Mouse (Mus musculus): ENCODE results near the gene Ak1. TPM values are rescaled to one million over a fixed set of nuclear protein-coding genes. Genes with fewer than 3 reads are reported as not detected.
A peak's percentile ranks its signal among the peaks of the same experiment; 100 is the strongest.

The Ak1 gene
- total RNA-seq (2014; rRNA removed) = 99.6 and 107 TPM in 2 replicates
- 114 and 133 TPM in 2 replicates for polyA plus RNA-seq (2015; fragmentation: Nextera tagmentation; extraction: Ambion mirVana)

GRCm38 (mm10) chr2:32621517-32621859, at the start of gene Ak1:
Gene Ak1 (plus strand): TSS chr2:32621758.
- WGBS = 42% methylated on average over 7 of the region's 7 CpGs
- peaks cover 8% of the 10 kb centered on the region for H3K4me1 ChIP-seq (ENCODE audit: insufficient read depth, low read length)
- no peaks in the 10 kb centered on the region for H3K27me3 ChIP-seq (ENCODE audit: insufficient read depth, low read length)
- TF ChIP-seq CTCF (IDR thresholded peaks at IDR 0.05) = no peak
- no peaks in the 10 kb centered on the region for H3K9me3 ChIP-seq (ENCODE audit: low read length)
- H3K36me3 ChIP-seq (ENCODE audit: insufficient read depth, low read length) = no peaks in the 10 kb centered on the region
- ATAC-seq (ENCODE audit: low FRiP score) = no peak
- H3K9ac ChIP-seq (replicated peaks; ENCODE audit: low read length, poor library complexity, severe bottlenecking) = no peak within 1 kb of the TSS
- H3K4me2 ChIP-seq (ENCODE audit: low read depth, low read length, poor library complexity, severe bottlenecking) = no peak within 1 kb of the TSS
- no peak within 1 kb of the TSS for H3K4me3 ChIP-seq (ENCODE audit: low read depth, low read length)
- peak within 1 kb of the TSS; percentile 43; the same call in 1 of the 2 replicates for H3K27ac ChIP-seq (ENCODE audit: low read depth, low read length)
- DNase-seq (ENCODE audit: low spot score) = no peak

GRCm38 (mm10) chr2:32572196-32572595, 49.4 kb upstream of the Ak1 start:
- ATAC-seq (ENCODE audit: low FRiP score) = no peak

GRCm38 (mm10) chr2:32574497-32574896, 47.1 kb upstream of the Ak1 start, which contains the start of gene Pip5kl1:
Gene Pip5kl1 (plus strand): TSS chr2:32574797.
- peak within 1 kb of the TSS; percentile 58 for H3K9ac ChIP-seq (replicated peaks; ENCODE audit: low read length, poor library complexity, severe bottlenecking)
- H3K4me2 ChIP-seq (ENCODE audit: low read depth, low read length, poor library complexity, severe bottlenecking) = peak within 1 kb of the TSS; percentile 85
- 0 out of 2 replicates have a peak, but pooled peaks cover 3% of the 10 kb centered on the region for H3K27me3 ChIP-seq (ENCODE audit: insufficient read depth, low read length)
- TF ChIP-seq CTCF (IDR thresholded peaks at IDR 0.05) = no peak
- ATAC-seq (ENCODE audit: low FRiP score) (no peak), DNase-seq (ENCODE audit: low spot score) (no peak)
- WGBS = 81% methylated on average over 6 of the region's 6 CpGs
- peak within 1 kb of the TSS; percentile 49 for H3K4me3 ChIP-seq (ENCODE audit: low read depth, low read length)
- H3K4me1 ChIP-seq (ENCODE audit: insufficient read depth, low read length) = peaks cover 8% of the 10 kb centered on the region; the same call in 1 of the 2 replicates
- H3K36me3 ChIP-seq (ENCODE audit: insufficient read depth, low read length) = 0 out of 2 replicates have a peak, but pooled peaks cover 3% of the 10 kb centered on the region
- H3K9me3 ChIP-seq (ENCODE audit: low read length) = no peaks in the 10 kb centered on the region
- H3K27ac ChIP-seq (ENCODE audit: low read depth, low read length) = peak within 1 kb of the TSS; percentile 77

More at GRCm38 (mm10) chr2:32572196-32572595, 49.4 kb upstream of the Ak1 start:
- H3K4me1 ChIP-seq (ENCODE audit: insufficient read depth, low read length) = peaks cover 8% of the 10 kb centered on the region; the same call in 1 of the 2 replicates
- H3K4me2 ChIP-seq (ENCODE audit: low read depth, low read length, poor library complexity, severe bottlenecking) = no peak overlapping the region
- H3K4me3 ChIP-seq (ENCODE audit: low read depth, low read length) = no peak overlapping the region
- WGBS = 92% methylated on average over 11 of the region's 11 CpGs
- peaks cover 13% of the 10 kb centered on the region for H3K36me3 ChIP-seq (ENCODE audit: insufficient read depth, low read length)
- H3K9me3 ChIP-seq (ENCODE audit: low read length) = no peaks in the 10 kb centered on the region
- 0 out of 2 replicates have a peak, but pooled peaks cover 3% of the 10 kb centered on the region for H3K27me3 ChIP-seq (ENCODE audit: insufficient read depth, low read length)
- H3K9ac ChIP-seq (replicated peaks; ENCODE audit: low read length, poor library complexity, severe bottlenecking) = peak overlapping the region; percentile 89; the same call in 1 of the 2 replicates
- no peak for DNase-seq (ENCODE audit: low spot score)
- TF ChIP-seq CTCF (IDR thresholded peaks at IDR 0.05) = no peak
- H3K27ac ChIP-seq (ENCODE audit: low read depth, low read length) = no peak overlapping the region

- peak overlapping the region; percentile 49 for H3K4me3 ChIP-seq (ENCODE audit: low read depth, low read length)
- H3K27ac ChIP-seq (ENCODE audit: low read depth, low read length) = peak overlapping the region; percentile 77
- H3K36me3 ChIP-seq (ENCODE audit: insufficient read depth, low read length) = 0 out of 2 replicates have a peak, but pooled peaks cover 3% of the 10 kb centered on the region
- peak; percentile 76 for DNase-seq (ENCODE audit: low spot score)
- 0 out of 2 replicates have a peak, but pooled peaks cover 3% of the 10 kb centered on the region for H3K27me3 ChIP-seq (ENCODE audit: insufficient read depth, low read length)
- H3K9ac ChIP-seq (replicated peaks; ENCODE audit: low read length, poor library complexity, severe bottlenecking) = peak overlapping the region; percentile 58
- WGBS = under 1% methylated on average over 26 of the region's 26 CpGs
- H3K4me2 ChIP-seq (ENCODE audit: low read depth, low read length, poor library complexity, severe bottlenecking) = peak overlapping the region; percentile 85
- TF ChIP-seq CTCF (IDR thresholded peaks at IDR 0.05) = peak; percentile 85
- H3K9me3 ChIP-seq (ENCODE audit: low read length) = no peaks in the 10 kb centered on the region
- ATAC-seq (ENCODE audit: low FRiP score) = peak; percentile 43
- peaks cover 8% of the 10 kb centered on the region; the same call in 1 of the 2 replicates for H3K4me1 ChIP-seq (ENCODE audit: insufficient read depth, low read length)
Measured at GRCm38 (mm10) chr2:32574901-32575585, 46.5 kb upstream of the Ak1 start.

- 7% methylated on average over 28 of the region's 28 CpGs for WGBS
- H3K27ac ChIP-seq (ENCODE audit: low read depth, low read length) = peak within 1 kb of the TSS; percentile 77
Measured at GRCm38 (mm10) chr2:32575586-32576160, 45.9 kb upstream of the Ak1 start, which contains the start of gene 9430097D07Rik. Gene 9430097D07Rik (minus strand): TSS chr2:32575684.

More at GRCm38 (mm10) chr2:32575586-32576160, 45.9 kb upstream of the Ak1 start, which contains the start of gene 9430097D07Rik:
- Histone ChIP-seq H3K4me3 (ENCODE audit: low read depth, low read length) (peak within 1 kb of the TSS; percentile 49), H3K4me2 (ENCODE audit: low read depth, low read length, poor library complexity, severe bottlenecking) (peak within 1 kb of the TSS; percentile 85), H3K36me3 (ENCODE audit: insufficient read depth, low read length) (0 out of 2 replicates have a peak, but pooled peaks cover 3% of the 10 kb centered on the region), H3K27me3 (ENCODE audit: insufficient read depth, low read length) (0 out of 2 replicates have a peak, but pooled peaks cover 3% of the 10 kb centered on the region), H3K9me3 (ENCODE audit: low read length) (no peaks in the 10 kb centered on the region), H3K4me1 (ENCODE audit: insufficient read depth, low read length) (peaks cover 8% of the 10 kb centered on the region; the same call in 1 of the 2 replicates), H3K9ac (replicated peaks; ENCODE audit: low read length, poor library complexity, severe bottlenecking) (peak within 1 kb of the TSS; percentile 58)
- peak; percentile 87 for DNase-seq (ENCODE audit: low spot score)
- peak; percentile 74 for ATAC-seq (ENCODE audit: low FRiP score)
- no peak for TF ChIP-seq CTCF (IDR thresholded peaks at IDR 0.05)

Data from midbrain, postnatal 0 days (tissue).